Mouse (Mus musculus) neural tube, embryonic 14.5 days (tissue): ENCODE measurements around the gene Fam222a. TPM values are rescaled to one million over a fixed set of nuclear protein-coding genes. Genes with fewer than 3 reads are reported as not detected.

ENCODE experiments used
- ATAC-seq: fragments of 200-750 bp; cut with Nextera tagmentation; 2 replicates; pipeline ENCODE4 v1.8.0; 2017; ENCODE audit warnings: low read depth, mild to moderate bottlenecking, moderate TSS enrichment, moderate library complexity
- H3K27ac ChIP-seq: fragments of 300-500 bp; sonication (generic); 2 replicates; pipeline ENCODE4 v1.5.1; 2014; ENCODE audit warnings: low read depth, mild to moderate bottlenecking, control low read depth, low read length, moderate library complexity, mixed read lengths
- H3K27me3 ChIP-seq: fragments of 300-500 bp; sonication (generic); 2 replicates; pipeline ENCODE4 v1.6.1; 2014; ENCODE audit warnings: low read length; ENCODE audit not compliant: control insufficient read depth, insufficient read depth
- H3K36me3 ChIP-seq: fragments of 300-500 bp; sonication (generic); 2 replicates; pipeline ENCODE4 v1.6.1; 2014; ENCODE audit warnings: low read length, mixed read lengths; ENCODE audit not compliant: control insufficient read depth, insufficient read depth
- H3K4me1 ChIP-seq: fragments of 300-500 bp; sonication (generic); 2 replicates; pipeline ENCODE4 v1.6.1; 2014; ENCODE audit warnings: low read length; ENCODE audit not compliant: control insufficient read depth, insufficient read depth
- H3K4me2 ChIP-seq: fragments of 300-500 bp; sonication (generic); 2 replicates; pipeline ENCODE4 v1.6.1; 2014; ENCODE audit warnings: mild to moderate bottlenecking, low read depth, low read length, control low read depth
- H3K4me3 ChIP-seq: fragments of 300-500 bp; sonication (generic); 2 replicates; pipeline ENCODE4 v1.5.1; 2014; ENCODE audit warnings: low read depth, low read length, control low read depth, mixed read lengths
- H3K9ac ChIP-seq: fragments of 300-500 bp; sonication (generic); replicated peaks from 2 replicates; pipeline ENCODE4 v1.6.1; 2014; ENCODE audit warnings: low read depth, mild to moderate bottlenecking, control low read depth, low read length, mixed read lengths
- H3K9me3 ChIP-seq: fragments of 300-500 bp; sonication (generic); 2 replicates; pipeline ENCODE4 v1.6.1; 2016; ENCODE audit warnings: low read length; ENCODE audit not compliant: control insufficient read depth
- WGBS: fragments of 180-500 bp; shearing (Covaris S2); extraction: QIAGEN DNeasy Blood & Tissue Kit; methylation state at CpG from one replicate; pipeline ENCODE4 v1.1.7; 2014; 5-methylcytosine and 5-hydroxymethylcytosine counted together
- polyA plus RNA-seq: library from polyadenylated mRNA; unstranded; fragments of >200 nt; fragmentation: Nextera tagmentation; extraction: Ambion mirVana; gene quantifications from 2 replicates; pipeline ENCODE4 v1.2.1, GENCODE M21; 2014

Fam222a gene
- polyA plus RNA-seq, 1 experiment from 2014 or later: 7.0 TPM

GRCm38 (mm10) chr5:114552507-114553208, 15.2 kb upstream of the Fam222a start:
- Histone ChIP-seq H3K4me1 (peaks cover 6% of the 10 kb centered on the region), H3K27me3 (no peaks in the 10 kb centered on the region), H3K9me3 (no peaks in the 10 kb centered on the region), H3K4me2 (no peak overlapping the region), H3K36me3 (no peaks in the 10 kb centered on the region), H3K9ac (no peak overlapping the region), H3K4me3 (no peak overlapping the region), H3K27ac (peak overlapping the region; percentile 3)
- 54% methylated on average over 13 of the region's 13 CpGs for WGBS
- ATAC-seq: peak; percentile 35; the same call in 1 of the 2 replicates

- no peak overlapping the region for H3K27ac ChIP-seq
These were observed 14.1 kb upstream of the Fam222a start for GRCm38 (mm10) chr5:114553706-114554105.

GRCm38 (mm10) chr5:114555424-114555823, 12.4 kb upstream of the Fam222a start:
- H3K9me3 ChIP-seq: no peaks in the 10 kb centered on the region
- H3K9ac ChIP-seq: no peak overlapping the region
- H3K27ac ChIP-seq: no peak overlapping the region
- H3K36me3 ChIP-seq: no peaks in the 10 kb centered on the region
- H3K27me3 ChIP-seq: no peaks in the 10 kb centered on the region
- WGBS: 97% methylated on average over 2 of the region's 2 CpGs
- peaks cover 6% of the 10 kb centered on the region for H3K4me1 ChIP-seq
- H3K4me2 ChIP-seq: no peak overlapping the region
- no peak for ATAC-seq
- no peak overlapping the region for H3K4me3 ChIP-seq

More at GRCm38 (mm10) chr5:114553706-114554105, 14.1 kb upstream of the Fam222a start:
- Histone ChIP-seq H3K27me3 (no peaks in the 10 kb centered on the region), H3K36me3 (no peaks in the 10 kb centered on the region), H3K9me3 (no peaks in the 10 kb centered on the region), H3K4me2 (no peak overlapping the region), H3K4me3 (no peak overlapping the region), H3K9ac (no peak overlapping the region), H3K4me1 (peaks cover 6% of the 10 kb centered on the region)
- 0 out of 2 replicates have a peak, but pooled peaks have one; percentile 15 for ATAC-seq
- 28% methylated on average over 8 of the region's 8 CpGs for WGBS

- H3K9me3 ChIP-seq: no peaks in the 10 kb centered on the region
- no peak for ATAC-seq
- H3K4me3 ChIP-seq: no peak overlapping the region
- no peak overlapping the region for H3K9ac ChIP-seq
- H3K27me3 ChIP-seq: no peaks in the 10 kb centered on the region
- 69% methylated on average over 11 of the region's 11 CpGs for WGBS
- no peaks in the 10 kb centered on the region for H3K36me3 ChIP-seq
- no peak overlapping the region for H3K27ac ChIP-seq
- peaks cover 6% of the 10 kb centered on the region for H3K4me1 ChIP-seq
- no peak overlapping the region for H3K4me2 ChIP-seq
These were observed 11.7 kb upstream of the Fam222a start for GRCm38 (mm10) chr5:114556109-114556508.

GRCm38 (mm10) chr5:114557765-114558731, 9.8 kb upstream of the Fam222a start:
- Histone ChIP-seq H3K9me3 (no peaks in the 10 kb centered on the region), H3K36me3 (no peaks in the 10 kb centered on the region), H3K4me2 (no peak overlapping the region), H3K4me1 (peaks cover 3% of the 10 kb centered on the region), H3K27me3 (no peaks in the 10 kb centered on the region), H3K9ac (no peak overlapping the region), H3K27ac (no peak overlapping the region), H3K4me3 (no peak overlapping the region)
- 56% methylated on average over 20 of the region's 20 CpGs for WGBS
- ATAC-seq: no peak

GRCm38 (mm10) chr5:114560533-114560936, 7.3 kb upstream of the Fam222a start:
- Histone ChIP-seq H3K36me3 (no peaks in the 10 kb centered on the region), H3K27ac (no peak overlapping the region), H3K9ac (no peak overlapping the region), H3K4me2 (no peak overlapping the region), H3K4me3 (no peak overlapping the region), H3K9me3 (no peaks in the 10 kb centered on the region), H3K4me1 (no peaks in the 10 kb centered on the region), H3K27me3 (no peaks in the 10 kb centered on the region)
- WGBS: 34% methylated on average over 9 of the region's 9 CpGs
- no peak for ATAC-seq

GRCm38 (mm10) chr5:114560965-114561364, 6.9 kb upstream of the Fam222a start:
- H3K36me3 ChIP-seq: no peaks in the 10 kb centered on the region
- no peaks in the 10 kb centered on the region for H3K27me3 ChIP-seq
- 78% methylated on average over 5 of the region's 5 CpGs for WGBS
- no peak overlapping the region for H3K4me3 ChIP-seq
- H3K4me2 ChIP-seq: no peak overlapping the region
- H3K4me1 ChIP-seq: no peaks in the 10 kb centered on the region
- H3K9me3 ChIP-seq: no peaks in the 10 kb centered on the region
- ATAC-seq: no peak
- no peak overlapping the region for H3K9ac ChIP-seq
- H3K27ac ChIP-seq: no peak overlapping the region

- H3K36me3 ChIP-seq: no peaks in the 10 kb centered on the region
- WGBS: 97% methylated on average over 7 of the region's 7 CpGs
- no peak overlapping the region for H3K4me3 ChIP-seq
- no peak overlapping the region for H3K4me2 ChIP-seq
- H3K27me3 ChIP-seq: no peaks in the 10 kb centered on the region
- no peak for ATAC-seq
- no peaks in the 10 kb centered on the region for H3K9me3 ChIP-seq
- peaks cover 7% of the 10 kb centered on the region for H3K4me1 ChIP-seq
- H3K9ac ChIP-seq: no peak overlapping the region
- no peak overlapping the region for H3K27ac ChIP-seq
These were observed 3.8 kb upstream of the Fam222a start for GRCm38 (mm10) chr5:114563994-114564393.

GRCm38 (mm10) chr5:114565305-114565704, 2.5 kb upstream of the Fam222a start:
- H3K9ac ChIP-seq: no peak overlapping the region
- H3K4me2 ChIP-seq: no peak overlapping the region

More at GRCm38 (mm10) chr5:114565305-114565704, 2.5 kb upstream of the Fam222a start:
- H3K9me3 ChIP-seq: no peaks in the 10 kb centered on the region
- no peak overlapping the region for H3K27ac ChIP-seq
- no peaks in the 10 kb centered on the region for H3K27me3 ChIP-seq
- no peaks in the 10 kb centered on the region for H3K36me3 ChIP-seq
- H3K4me3 ChIP-seq: no peak overlapping the region
- 16% methylated on average over 12 of the region's 12 CpGs for WGBS
- peaks cover 17% of the 10 kb centered on the region for H3K4me1 ChIP-seq
- ATAC-seq: no peak
